Mouse (Mus musculus): ENCODE results near the gene Sox13. TPM values are rescaled to one million over a fixed set of nuclear protein-coding genes. Genes with fewer than 3 reads are reported as not detected.

Sox13 gene
- total RNA-seq, 1 experiment from 2014 or later = 1.9 TPM

DNA sequence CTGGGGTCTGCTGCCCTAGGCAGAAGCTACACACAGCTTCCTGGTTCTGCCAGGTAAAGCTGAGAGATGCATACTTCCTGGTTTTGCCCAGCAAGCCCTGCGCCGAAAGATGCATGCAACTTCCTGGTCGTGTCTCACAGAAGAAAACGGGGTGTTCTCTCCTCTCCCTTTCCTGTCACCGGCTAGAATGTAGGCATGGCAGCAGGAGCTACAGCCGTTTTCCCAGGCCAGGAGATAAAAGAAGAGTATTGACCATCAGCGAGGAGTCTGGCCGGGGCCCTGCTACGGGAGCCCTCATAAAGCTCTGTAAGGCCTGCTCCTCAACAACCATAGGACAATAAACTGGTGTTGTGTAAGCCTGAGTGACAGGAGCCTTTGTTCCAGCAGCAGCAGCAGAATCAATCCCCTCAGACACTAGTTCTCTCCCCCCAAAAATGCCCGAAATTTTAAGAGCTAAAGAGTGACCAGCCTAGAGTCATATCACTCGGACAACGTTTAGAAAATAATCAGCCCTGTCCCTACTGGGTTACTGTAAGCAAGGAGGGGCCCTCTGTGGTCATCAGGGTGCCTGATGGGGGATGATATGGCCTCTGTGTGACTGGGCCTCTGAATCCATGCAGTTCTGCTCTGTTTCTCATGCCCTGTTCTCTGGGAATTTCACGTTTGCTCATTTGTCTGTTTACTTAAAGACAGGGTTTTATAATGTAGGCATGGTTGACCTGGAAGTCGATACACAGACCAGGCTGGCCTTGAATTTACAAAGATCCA, 13.9 kb upstream of the Sox13 start:
- no peak for ATAC-seq (replicated peaks in 1 of 2; ENCODE audit: insufficient read depth in 1 of 2, low FRiP score in 2 of 2, low TSS enrichment in 1 of 2, low read depth in 1 of 2, poor library complexity in 2 of 2, severe bottlenecking in 2 of 2)

DNA sequence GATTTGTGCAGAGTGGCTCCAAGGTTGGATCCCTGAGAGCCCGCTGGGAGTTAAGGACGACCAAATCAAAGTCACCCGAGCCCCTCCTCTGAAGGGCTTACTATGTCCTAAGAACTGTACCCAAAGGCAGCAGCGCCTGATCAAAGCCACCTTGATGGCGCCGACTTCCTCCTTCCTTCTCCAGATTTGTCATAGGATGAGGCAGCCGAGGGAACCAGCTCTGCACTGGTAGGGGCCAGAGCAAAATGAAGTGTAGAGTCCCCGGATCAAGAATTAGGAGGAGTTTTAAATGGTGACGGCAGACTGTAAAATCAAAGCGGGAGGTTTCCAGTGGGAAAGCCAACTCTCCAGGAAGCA, 10.6 kb upstream of the Sox13 start:
- ATAC-seq (replicated peaks in 1 of 2; ENCODE audit: insufficient read depth in 1 of 2, low FRiP score in 2 of 2, low TSS enrichment in 1 of 2, low read depth in 1 of 2, poor library complexity in 2 of 2, severe bottlenecking in 2 of 2) = no peak

DNA sequence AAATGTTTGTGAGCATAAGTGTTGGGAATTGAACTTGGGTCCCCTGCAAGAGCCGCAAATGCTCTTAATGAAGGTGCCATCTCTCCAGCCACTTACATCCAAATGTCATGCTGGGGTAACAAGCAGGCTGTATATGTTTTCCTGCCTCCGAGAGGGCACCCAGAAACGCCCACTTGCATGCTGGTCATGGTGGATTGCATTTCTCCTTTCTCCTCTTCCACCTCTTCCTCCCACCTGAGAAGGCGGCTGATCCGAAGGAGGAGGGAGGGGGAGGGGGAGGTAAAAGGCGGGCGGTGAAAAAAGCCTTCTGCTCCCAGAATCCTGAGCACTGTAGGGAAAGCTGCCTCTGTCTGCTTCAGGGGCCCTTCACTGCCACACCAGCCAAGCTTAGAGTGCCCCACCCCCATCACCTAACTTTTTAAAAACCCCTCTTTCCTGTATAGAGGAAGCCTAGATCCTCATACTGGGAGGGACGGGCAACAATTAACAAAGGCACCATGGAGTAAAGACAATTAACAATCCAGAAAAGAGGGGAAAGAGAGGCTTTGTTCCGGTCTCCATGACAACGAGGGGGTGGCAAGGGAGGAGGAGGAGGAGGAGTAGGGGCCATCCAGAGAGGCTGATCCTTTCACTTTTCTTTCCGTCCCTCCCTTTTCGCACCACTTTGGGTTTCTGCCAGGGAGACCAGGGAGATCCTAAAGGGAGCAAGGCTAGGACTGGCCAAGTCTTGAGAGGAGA, 10.0 kb upstream of the Sox13 start:
- ATAC-seq (replicated peaks in 1 of 2; ENCODE audit: insufficient read depth in 1 of 2, low FRiP score in 2 of 2, low TSS enrichment in 1 of 2, low read depth in 1 of 2, poor library complexity in 2 of 2, severe bottlenecking in 2 of 2) = no peak

DNA sequence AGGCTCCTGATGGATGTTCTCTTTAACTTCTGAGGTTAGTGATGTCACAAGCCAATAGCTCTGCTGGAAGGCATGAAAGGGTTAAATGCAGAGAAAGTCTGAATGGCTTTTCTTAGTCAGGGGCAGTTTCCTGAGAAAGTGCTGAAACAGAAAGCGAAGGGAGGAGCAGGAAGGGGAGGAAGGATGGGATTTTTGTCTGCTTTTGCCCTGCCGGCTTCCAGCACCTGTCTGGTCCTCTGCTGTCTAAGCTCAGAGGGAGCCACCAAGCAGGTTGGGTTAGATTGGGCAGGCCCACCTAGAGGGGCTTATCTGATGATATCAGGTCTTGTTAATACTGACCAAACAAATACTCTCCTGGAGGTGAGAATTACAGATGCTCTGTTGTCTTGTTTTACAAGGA, 8.4 kb upstream of the Sox13 start:
- no peak for ATAC-seq (replicated peaks in 1 of 2; ENCODE audit: insufficient read depth in 1 of 2, low FRiP score in 2 of 2, low TSS enrichment in 1 of 2, low read depth in 1 of 2, poor library complexity in 2 of 2, severe bottlenecking in 2 of 2)

DNA sequence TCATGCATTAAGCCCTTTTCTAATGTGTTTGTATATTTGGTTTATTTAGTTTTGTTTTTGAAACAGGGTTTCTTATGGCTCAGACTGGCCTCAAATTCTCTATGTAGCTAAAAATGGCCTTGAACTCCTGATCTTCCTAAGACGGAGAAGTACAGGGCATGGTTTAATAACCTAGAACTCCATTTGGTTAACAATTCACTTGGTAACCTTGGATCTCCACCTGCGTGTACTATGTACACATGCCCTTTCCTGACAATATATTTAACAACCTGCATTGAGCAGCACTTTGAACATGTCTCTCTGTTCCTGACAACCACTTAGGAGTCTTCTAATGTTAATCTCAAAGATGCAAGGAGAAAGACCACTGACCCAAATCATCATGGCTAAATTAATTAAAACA, 7.0 kb upstream of the Sox13 start:
- no peak for ATAC-seq (replicated peaks in 1 of 2; ENCODE audit: insufficient read depth in 1 of 2, low FRiP score in 2 of 2, low TSS enrichment in 1 of 2, low read depth in 1 of 2, poor library complexity in 2 of 2, severe bottlenecking in 2 of 2)

DNA sequence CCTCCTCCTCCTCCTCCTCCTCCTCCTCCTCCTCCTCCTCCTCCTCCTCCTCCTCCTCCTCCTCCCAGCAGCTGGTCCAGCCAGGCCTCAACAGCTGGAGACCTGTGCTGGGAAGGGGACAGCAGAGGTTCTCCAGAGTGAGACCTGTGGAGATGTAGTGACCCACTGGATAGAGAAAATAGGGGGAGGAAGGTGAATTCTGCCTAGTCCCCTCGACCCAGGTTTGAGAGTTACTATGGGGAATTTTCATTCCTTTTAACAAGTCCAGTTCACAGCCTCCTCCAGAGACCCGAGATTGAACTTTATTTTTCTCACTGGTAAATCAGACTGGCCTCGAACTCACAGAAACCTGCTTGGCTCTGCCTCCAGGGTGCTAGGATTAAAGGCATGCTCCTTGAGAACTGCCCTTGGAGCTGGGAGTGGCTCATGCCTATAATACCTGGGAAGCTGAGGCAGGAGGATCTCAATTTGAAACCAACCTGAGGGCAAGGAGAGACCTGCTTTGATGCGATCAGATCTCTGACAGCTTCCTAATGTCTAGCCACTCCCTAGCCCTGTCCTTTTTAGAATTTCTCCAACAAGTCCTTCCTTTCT, 467 bp upstream of the Sox13 start:
- no peak for ATAC-seq (replicated peaks in 1 of 2; ENCODE audit: insufficient read depth in 1 of 2, low FRiP score in 2 of 2, low TSS enrichment in 1 of 2, low read depth in 1 of 2, poor library complexity in 2 of 2, severe bottlenecking in 2 of 2)

DNA sequence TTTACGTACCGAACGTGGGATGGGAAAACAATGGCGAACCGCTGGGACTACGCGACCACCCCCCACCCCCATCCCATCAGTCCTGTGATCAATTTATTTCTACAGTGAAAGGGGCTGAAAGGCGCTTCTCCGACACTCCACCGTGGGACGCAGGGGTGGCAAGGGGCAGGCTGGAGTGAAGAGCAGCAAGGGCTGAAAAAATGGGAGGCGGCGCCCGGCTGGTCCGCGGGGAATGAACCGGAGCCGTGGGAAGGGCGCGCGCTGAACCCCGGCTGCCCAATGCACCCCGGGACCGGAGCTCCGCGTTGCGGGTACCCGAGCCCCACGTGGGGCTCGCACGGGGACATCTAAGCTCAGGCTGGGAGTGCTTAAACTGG, 1.0 kb downstream of the Sox13 start:
- ATAC-seq (replicated peaks in 1 of 2; ENCODE audit: insufficient read depth in 1 of 2, low FRiP score in 2 of 2, low TSS enrichment in 1 of 2, low read depth in 1 of 2, poor library complexity in 2 of 2, severe bottlenecking in 2 of 2) = no peak

DNA sequence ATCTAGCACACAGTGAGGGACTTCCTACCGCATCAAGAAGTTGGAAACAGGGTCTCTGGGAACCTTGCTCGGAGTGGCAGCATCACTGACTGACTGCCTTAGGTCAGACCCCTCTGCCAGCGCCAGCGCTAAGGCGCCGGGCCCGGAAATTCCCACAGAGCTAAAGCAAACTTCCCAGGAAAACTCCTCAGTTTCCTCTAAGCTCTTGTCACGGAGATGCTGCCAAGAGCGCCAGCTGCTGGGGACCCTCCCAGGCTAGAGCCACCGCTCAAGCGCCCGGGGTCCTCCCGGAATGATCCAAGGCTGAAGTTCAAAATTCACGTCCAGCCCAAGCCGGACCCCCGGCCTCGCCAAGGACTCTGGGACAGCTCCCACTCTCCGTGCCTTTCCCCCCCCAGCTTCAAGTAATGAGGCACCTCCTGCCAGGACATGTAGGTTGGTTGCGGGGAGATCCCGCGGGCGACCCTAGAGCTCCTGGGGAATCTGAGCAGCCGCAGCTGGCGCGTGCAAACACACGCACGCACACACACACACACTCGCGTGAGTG, 1.5 kb downstream of the Sox13 start:
- no peak for ATAC-seq (replicated peaks in 1 of 2; ENCODE audit: insufficient read depth in 1 of 2, low FRiP score in 2 of 2, low TSS enrichment in 1 of 2, low read depth in 1 of 2, poor library complexity in 2 of 2, severe bottlenecking in 2 of 2)

DNA sequence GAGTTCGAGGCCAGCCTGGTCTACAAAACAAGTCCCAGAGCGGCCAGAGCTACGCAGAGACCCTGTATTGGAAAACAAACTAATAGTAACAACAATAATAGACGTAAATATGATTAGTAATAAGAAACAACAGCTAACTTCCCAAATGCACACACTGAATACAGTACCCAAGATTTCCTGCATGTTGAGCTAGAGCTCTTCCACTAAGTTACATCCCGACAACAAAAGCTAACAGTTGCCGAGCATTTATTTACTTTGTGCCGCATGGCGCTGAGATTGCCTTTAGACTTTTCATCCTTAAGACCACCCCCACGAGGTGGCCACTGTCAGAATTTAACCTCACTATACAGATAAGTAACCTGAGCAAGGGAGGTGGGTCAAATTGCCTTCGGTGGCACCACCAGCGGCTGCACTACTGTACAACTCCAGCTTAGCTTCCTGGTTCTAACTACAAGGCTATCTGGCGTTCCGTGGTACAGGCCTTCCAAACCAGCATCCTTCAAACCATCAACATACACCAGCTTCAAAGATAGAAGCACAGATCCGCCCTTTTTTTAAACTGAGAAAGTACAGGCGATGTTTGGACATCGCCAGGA, 2.1 kb downstream of the Sox13 start:
- no peak for ATAC-seq (replicated peaks in 1 of 2; ENCODE audit: insufficient read depth in 1 of 2, low FRiP score in 2 of 2, low TSS enrichment in 1 of 2, low read depth in 1 of 2, poor library complexity in 2 of 2, severe bottlenecking in 2 of 2)

DNA sequence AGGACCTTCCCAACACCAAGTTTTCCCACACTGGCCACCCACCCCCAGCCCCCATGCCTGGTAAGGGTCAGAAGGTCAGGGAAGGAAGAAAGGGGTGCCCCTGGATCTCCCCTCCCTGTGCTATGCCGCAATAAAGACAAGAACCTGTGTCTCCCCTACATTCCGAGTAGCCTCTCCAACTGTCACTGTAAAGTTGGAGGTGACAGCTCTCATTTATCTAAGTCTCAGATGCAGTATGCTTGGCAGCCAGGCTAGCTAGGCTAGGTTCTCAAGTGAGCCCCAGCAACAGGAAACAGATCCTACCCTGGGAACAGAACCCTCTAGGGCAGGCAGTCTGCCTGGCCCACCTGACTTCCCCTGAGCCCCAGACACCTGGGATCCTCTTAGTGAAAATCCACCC, 3.1 kb downstream of the Sox13 start:
- no peak for ATAC-seq (replicated peaks in 1 of 2; ENCODE audit: insufficient read depth in 1 of 2, low FRiP score in 2 of 2, low TSS enrichment in 1 of 2, low read depth in 1 of 2, poor library complexity in 2 of 2, severe bottlenecking in 2 of 2)

DNA sequence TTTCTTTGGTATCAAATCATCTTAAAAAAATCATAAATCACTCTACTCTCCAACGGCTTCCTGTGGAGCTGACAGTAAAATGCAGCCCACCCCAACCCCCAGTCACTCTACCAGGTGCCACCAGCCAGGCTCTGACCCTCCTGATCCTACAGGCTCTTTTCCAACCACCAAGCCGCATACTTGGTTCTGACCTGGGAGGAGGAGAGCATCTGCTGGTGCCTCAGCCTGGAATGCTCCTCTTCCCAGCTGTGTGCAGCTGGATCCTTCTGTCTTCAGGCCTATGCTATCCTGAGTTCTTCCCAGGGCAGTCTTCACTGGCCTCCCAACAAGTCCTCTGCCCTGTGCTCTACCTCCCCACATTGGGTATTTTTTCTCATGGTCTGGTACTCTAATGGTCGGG, 3.7 kb downstream of the Sox13 start:
- no peak for ATAC-seq (replicated peaks in 1 of 2; ENCODE audit: insufficient read depth in 1 of 2, low FRiP score in 2 of 2, low TSS enrichment in 1 of 2, low read depth in 1 of 2, poor library complexity in 2 of 2, severe bottlenecking in 2 of 2)

DNA sequence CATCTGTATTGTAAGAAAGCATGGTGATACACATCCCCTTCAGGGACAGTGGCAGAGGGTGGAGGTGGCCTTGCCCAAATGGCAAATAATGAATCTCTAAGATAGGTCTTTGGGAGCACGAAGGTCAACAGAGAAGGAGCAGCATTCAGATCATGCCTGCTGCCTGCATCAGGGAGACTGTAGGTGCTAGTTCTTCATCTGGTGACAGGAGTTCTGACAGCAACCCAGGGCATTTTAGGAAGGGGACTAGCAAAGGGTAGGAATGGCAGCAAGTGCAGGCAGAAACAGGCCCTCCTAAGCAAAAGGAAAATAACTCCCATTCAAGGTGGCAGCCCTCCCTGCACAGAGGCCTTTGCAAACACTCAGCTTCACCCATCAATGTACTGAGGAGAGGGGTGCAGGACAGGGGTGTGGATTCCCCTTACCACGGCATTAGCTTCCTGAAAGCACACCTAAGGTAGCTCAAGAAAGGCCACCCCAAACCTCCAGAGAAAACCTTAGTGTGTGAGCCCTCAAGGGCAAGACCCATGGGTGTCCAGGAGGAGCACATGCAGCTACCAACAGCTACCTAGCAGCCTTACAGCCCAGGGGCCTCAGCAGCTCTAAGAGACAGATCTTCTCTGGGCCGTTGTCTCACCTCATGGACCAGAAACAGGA, 4.9 kb downstream of the Sox13 start:
- no peak for ATAC-seq (replicated peaks in 1 of 2; ENCODE audit: insufficient read depth in 1 of 2, low FRiP score in 2 of 2, low TSS enrichment in 1 of 2, low read depth in 1 of 2, poor library complexity in 2 of 2, severe bottlenecking in 2 of 2)

DNA sequence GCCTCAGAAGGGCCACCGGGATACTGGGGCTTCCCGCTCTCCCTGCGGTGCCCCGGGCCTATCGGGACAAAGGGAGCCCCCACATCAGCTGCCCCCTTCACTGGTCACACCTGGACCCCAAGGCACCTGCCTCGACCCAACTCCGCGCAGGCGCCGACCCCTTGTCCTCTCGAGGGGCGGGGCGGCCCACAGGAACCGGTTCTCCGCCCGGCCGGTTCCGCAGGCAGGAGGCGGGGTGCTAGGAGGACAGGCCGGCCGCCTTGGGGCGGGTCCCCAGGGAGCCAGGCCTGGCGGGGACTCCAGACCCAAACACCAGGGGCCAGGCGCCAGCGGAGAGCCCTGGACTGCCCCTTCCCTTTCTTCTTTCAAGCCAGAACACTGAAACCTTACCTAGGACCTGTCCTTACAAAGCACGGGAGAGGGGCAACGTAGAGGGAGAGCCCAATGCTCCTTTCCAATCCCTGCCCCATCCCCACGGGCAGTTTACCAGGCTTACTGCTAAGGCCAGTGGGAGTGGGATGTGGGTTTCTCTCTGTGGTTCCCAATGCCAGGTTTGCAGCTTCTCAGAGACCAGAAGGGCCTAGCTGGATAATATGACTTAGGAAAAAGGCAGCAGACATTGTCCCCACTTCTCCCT, 5.9 kb downstream of the Sox13 start:
- ATAC-seq (replicated peaks in 1 of 2; ENCODE audit: insufficient read depth in 1 of 2, low FRiP score in 2 of 2, low TSS enrichment in 1 of 2, low read depth in 1 of 2, poor library complexity in 2 of 2, severe bottlenecking in 2 of 2) = peak; percentile 61 to 65

DNA sequence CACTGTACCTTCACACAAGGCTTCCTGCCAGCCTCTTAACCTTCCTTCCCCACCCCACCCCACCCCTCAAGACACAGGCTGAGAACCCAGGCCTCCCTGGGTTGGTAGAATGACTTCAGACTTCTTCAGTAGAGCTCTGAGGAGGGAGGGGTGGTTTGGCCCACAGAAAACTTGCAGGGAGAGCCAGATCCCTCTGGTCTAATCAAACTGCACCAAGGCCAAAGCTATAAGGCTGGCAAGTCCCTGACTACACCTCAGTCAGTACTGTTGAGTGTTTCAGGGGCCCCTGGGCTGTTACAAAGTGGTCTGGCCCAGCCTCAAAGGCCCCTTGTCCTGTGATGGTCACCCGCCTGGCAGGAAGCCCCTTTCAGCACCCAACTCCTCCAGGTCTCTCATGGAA, 6.6 kb downstream of the Sox13 start:
- ATAC-seq (replicated peaks in 1 of 2; ENCODE audit: insufficient read depth in 1 of 2, low FRiP score in 2 of 2, low TSS enrichment in 1 of 2, low read depth in 1 of 2, poor library complexity in 2 of 2, severe bottlenecking in 2 of 2) = no peak

DNA sequence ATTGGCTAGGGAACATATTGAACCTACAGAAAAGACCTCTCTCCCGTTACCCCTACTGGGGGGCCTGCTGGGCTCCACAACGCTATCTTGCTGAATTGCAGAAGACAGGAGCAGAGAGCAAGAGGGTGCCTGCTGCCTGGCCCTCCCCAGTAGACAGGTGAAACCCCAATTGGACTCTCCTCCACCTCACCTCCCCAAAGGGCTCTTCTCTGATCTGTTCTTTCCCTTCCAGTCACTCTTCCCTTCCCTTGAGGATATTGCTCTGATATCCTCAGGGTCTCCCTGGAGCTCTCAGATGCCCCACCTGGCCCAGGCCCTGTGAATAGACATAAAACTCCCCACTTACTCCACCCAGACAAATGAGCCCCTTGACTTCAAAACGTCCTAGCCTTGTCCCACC, 7.1 kb downstream of the Sox13 start:
- ATAC-seq (replicated peaks in 1 of 2; ENCODE audit: insufficient read depth in 1 of 2, low FRiP score in 2 of 2, low TSS enrichment in 1 of 2, low read depth in 1 of 2, poor library complexity in 2 of 2, severe bottlenecking in 2 of 2) = no peak

DNA sequence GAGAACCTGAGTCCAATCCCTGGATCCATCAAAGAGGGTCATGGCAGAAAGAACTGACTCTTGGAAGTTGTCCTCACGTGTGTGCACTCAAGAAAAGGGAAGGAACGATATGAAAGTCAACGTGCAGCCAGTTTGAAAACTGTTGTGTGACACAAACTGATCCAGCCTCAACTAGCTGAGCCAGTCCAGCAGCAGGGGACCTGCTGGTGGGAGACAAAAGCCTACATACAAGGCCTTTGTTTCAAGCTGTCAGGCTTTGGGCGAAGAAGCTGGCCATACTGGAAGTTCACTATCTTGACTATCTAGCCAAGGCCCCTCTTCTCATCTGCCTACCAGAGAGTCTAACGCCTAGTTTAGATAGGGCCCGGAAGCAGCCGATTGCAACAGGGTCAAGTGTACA, 7.7 kb downstream of the Sox13 start:
- no peak for ATAC-seq (replicated peaks in 1 of 2; ENCODE audit: insufficient read depth in 1 of 2, low FRiP score in 2 of 2, low TSS enrichment in 1 of 2, low read depth in 1 of 2, poor library complexity in 2 of 2, severe bottlenecking in 2 of 2)

DNA sequence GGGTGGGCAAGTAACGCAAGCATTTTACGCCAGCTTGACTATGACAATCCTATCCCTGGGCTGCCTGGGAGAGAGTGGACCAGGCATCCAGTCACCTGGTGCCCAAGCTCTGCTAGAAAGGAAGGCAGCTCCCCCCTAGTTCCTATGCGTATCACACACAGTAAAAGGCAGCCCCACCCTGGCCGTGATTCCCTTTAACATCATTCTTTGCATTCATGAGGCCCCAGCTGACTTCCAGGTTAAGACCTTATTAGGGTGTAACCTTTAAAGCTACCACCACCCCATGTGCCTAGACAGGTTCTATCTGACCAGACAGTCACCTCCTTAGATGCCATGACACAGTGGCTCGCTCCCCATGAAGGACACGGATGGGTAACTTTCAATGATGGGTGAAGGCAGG, 8.7 kb downstream of the Sox13 start:
- no peak for ATAC-seq (replicated peaks in 1 of 2; ENCODE audit: insufficient read depth in 1 of 2, low FRiP score in 2 of 2, low TSS enrichment in 1 of 2, low read depth in 1 of 2, poor library complexity in 2 of 2, severe bottlenecking in 2 of 2)

Measured in hematopoietic stem cell, adult 5-6 weeks (primary cell).